Mouse (Mus musculus): ENCODE measurements around the gene Scn2b. TPM values are rescaled to one million over a fixed set of nuclear protein-coding genes. Genes with fewer than 3 reads are reported as not detected.
A peak's percentile ranks its signal among the peaks of the same experiment; 100 is the strongest.

Gene Scn2b
- polyA plus RNA-seq (2016; fragmentation: Nextera tagmentation; extraction: Ambion mirVana): 4.2 and 5.6 TPM in 2 replicates

GRCm38 (mm10) chr9:45117741-45118431 is at the start of gene Scn2b:
TSS of gene Scn2b (plus strand) at chr9:45117782.
- peak; percentile 31 for DNase-seq (ENCODE audit: low spot score)
- under 1% methylated on average over 13 of the region's 13 CpGs for WGBS
- no peaks in the 10 kb centered on the region for H3K9me3 ChIP-seq (replicated peaks)
- peak within 1 kb of the TSS; percentile 86 for H3K27ac ChIP-seq (replicated peaks)
- peaks cover 32% of the 10 kb centered on the region for H3K4me1 ChIP-seq
- peaks cover 48% of the 10 kb centered on the region for H3K27me3 ChIP-seq (ENCODE audit: low read depth, poor library complexity, severe bottlenecking)
- no peaks in the 10 kb centered on the region for H3K36me3 ChIP-seq
- H3K4me3 ChIP-seq: peak within 1 kb of the TSS; percentile 60

- DNase-seq (ENCODE audit: low spot score): no peak
- Histone ChIP-seq H3K27me3 (ENCODE audit: low read depth, poor library complexity, severe bottlenecking) (no peaks in the 10 kb centered on the region), H3K36me3 (no peaks in the 10 kb centered on the region), H3K4me3 (no peak overlapping the region), H3K4me1 (no peaks in the 10 kb centered on the region), H3K27ac (replicated peaks) (no peak overlapping the region), H3K9me3 (replicated peaks) (no peaks in the 10 kb centered on the region)
- 69% methylated on average over 3 of the region's 3 CpGs for WGBS
These were observed 45.8 kb upstream of the Scn2b start for GRCm38 (mm10) chr9:45071800-45072199.

- Histone ChIP-seq H3K4me3 (no peak overlapping the region), H3K4me1 (no peaks in the 10 kb centered on the region), H3K27me3 (ENCODE audit: low read depth, poor library complexity, severe bottlenecking) (no peaks in the 10 kb centered on the region), H3K36me3 (no peaks in the 10 kb centered on the region), H3K9me3 (replicated peaks) (no peaks in the 10 kb centered on the region), H3K27ac (replicated peaks) (no peak overlapping the region)
- 74% methylated on average over 3 of the region's 3 CpGs for WGBS
- DNase-seq (ENCODE audit: low spot score): no peak
These were observed 39.7 kb upstream of the Scn2b start for GRCm38 (mm10) chr9:45077859-45078258.

- DNase-seq (ENCODE audit: low spot score): no peak
- Histone ChIP-seq H3K36me3 (no peaks in the 10 kb centered on the region), H3K4me3 (no peak within 1 kb of the TSS), H3K27ac (replicated peaks) (no peak within 1 kb of the TSS), H3K27me3 (ENCODE audit: low read depth, poor library complexity, severe bottlenecking) (no peaks in the 10 kb centered on the region), H3K4me1 (no peaks in the 10 kb centered on the region), H3K9me3 (replicated peaks) (no peaks in the 10 kb centered on the region)
- WGBS: 88% methylated on average over 5 of the region's 5 CpGs
These were observed 38.6 kb upstream of the Scn2b start, which contains the start of gene Jaml for GRCm38 (mm10) chr9:45079011-45079410. TSS of gene Jaml (plus strand) at chr9:45079183.

- 90% methylated on average over 3 of the region's 3 CpGs for WGBS
- no peaks in the 10 kb centered on the region for H3K9me3 ChIP-seq (replicated peaks)
- no peak overlapping the region for H3K27ac ChIP-seq (replicated peaks)
- no peaks in the 10 kb centered on the region for H3K27me3 ChIP-seq (ENCODE audit: low read depth, poor library complexity, severe bottlenecking)
- no peaks in the 10 kb centered on the region for H3K4me1 ChIP-seq
- DNase-seq (ENCODE audit: low spot score): no peak
- no peak overlapping the region for H3K4me3 ChIP-seq
- no peaks in the 10 kb centered on the region for H3K36me3 ChIP-seq
These were observed 34.5 kb upstream of the Scn2b start for GRCm38 (mm10) chr9:45083132-45083531.

GRCm38 (mm10) chr9:45084556-45084955 is 33.0 kb upstream of the Scn2b start:
- no peak overlapping the region for H3K27ac ChIP-seq (replicated peaks)
- H3K9me3 ChIP-seq (replicated peaks): no peaks in the 10 kb centered on the region
- H3K4me3 ChIP-seq: no peak overlapping the region
- H3K4me1 ChIP-seq: no peaks in the 10 kb centered on the region
- 78% methylated on average over 5 of the region's 5 CpGs for WGBS
- no peak for DNase-seq (ENCODE audit: low spot score)
- no peaks in the 10 kb centered on the region for H3K27me3 ChIP-seq (ENCODE audit: low read depth, poor library complexity, severe bottlenecking)
- H3K36me3 ChIP-seq: no peaks in the 10 kb centered on the region

- no peak for DNase-seq (ENCODE audit: low spot score)
- Histone ChIP-seq H3K4me1 (no peaks in the 10 kb centered on the region), H3K27me3 (ENCODE audit: low read depth, poor library complexity, severe bottlenecking) (no peaks in the 10 kb centered on the region), H3K9me3 (replicated peaks) (no peaks in the 10 kb centered on the region), H3K4me3 (no peak overlapping the region), H3K36me3 (no peaks in the 10 kb centered on the region), H3K27ac (replicated peaks) (no peak overlapping the region)
- WGBS: 78% methylated on average over 12 of the region's 12 CpGs
These were observed 31.6 kb upstream of the Scn2b start for GRCm38 (mm10) chr9:45085741-45086690.

GRCm38 (mm10) chr9:45088040-45088439 is 29.5 kb upstream of the Scn2b start:
- Histone ChIP-seq H3K27ac (replicated peaks) (no peak overlapping the region), H3K9me3 (replicated peaks) (no peaks in the 10 kb centered on the region), H3K4me3 (no peak overlapping the region), H3K4me1 (no peaks in the 10 kb centered on the region), H3K27me3 (ENCODE audit: low read depth, poor library complexity, severe bottlenecking) (no peaks in the 10 kb centered on the region), H3K36me3 (no peaks in the 10 kb centered on the region)
- no peak for DNase-seq (ENCODE audit: low spot score)

- no peaks in the 10 kb centered on the region for H3K36me3 ChIP-seq
- no peaks in the 10 kb centered on the region for H3K9me3 ChIP-seq (replicated peaks)
- no peaks in the 10 kb centered on the region for H3K4me1 ChIP-seq
- no peak for DNase-seq (ENCODE audit: low spot score)
- H3K27me3 ChIP-seq (ENCODE audit: low read depth, poor library complexity, severe bottlenecking): no peaks in the 10 kb centered on the region
- H3K27ac ChIP-seq (replicated peaks): no peak overlapping the region
- WGBS: 63% methylated on average over 3 of the region's 3 CpGs
- no peak overlapping the region for H3K4me3 ChIP-seq
These were observed 26.8 kb upstream of the Scn2b start for GRCm38 (mm10) chr9:45090811-45091210.

- no peaks in the 10 kb centered on the region for H3K36me3 ChIP-seq
- H3K4me3 ChIP-seq: no peak overlapping the region
- no peaks in the 10 kb centered on the region for H3K9me3 ChIP-seq (replicated peaks)
- H3K27ac ChIP-seq (replicated peaks): no peak overlapping the region; the same call in 1 of the 2 replicates
- peaks cover 6% of the 10 kb centered on the region; the same call in 1 of the 2 replicates for H3K27me3 ChIP-seq (ENCODE audit: low read depth, poor library complexity, severe bottlenecking)
- no peaks in the 10 kb centered on the region for H3K4me1 ChIP-seq
- no peak for DNase-seq (ENCODE audit: low spot score)
- 75% methylated on average over 4 of the region's 4 CpGs for WGBS
These were observed 24.9 kb upstream of the Scn2b start for GRCm38 (mm10) chr9:45092641-45093040.

- Histone ChIP-seq H3K27me3 (ENCODE audit: low read depth, poor library complexity, severe bottlenecking) (peaks cover 6% of the 10 kb centered on the region; the same call in 1 of the 2 replicates), H3K36me3 (no peaks in the 10 kb centered on the region), H3K4me3 (no peak overlapping the region), H3K27ac (replicated peaks) (no peak overlapping the region), H3K9me3 (replicated peaks) (no peaks in the 10 kb centered on the region), H3K4me1 (no peaks in the 10 kb centered on the region)
- DNase-seq (ENCODE audit: low spot score): no peak
- WGBS: 85% methylated on average over 6 of the region's 6 CpGs
These were observed 22.2 kb upstream of the Scn2b start for GRCm38 (mm10) chr9:45095149-45095937.

- Histone ChIP-seq H3K36me3 (no peaks in the 10 kb centered on the region), H3K9me3 (replicated peaks) (no peaks in the 10 kb centered on the region), H3K27ac (replicated peaks) (no peak overlapping the region), H3K4me3 (no peak overlapping the region), H3K27me3 (ENCODE audit: low read depth, poor library complexity, severe bottlenecking) (peaks cover 6% of the 10 kb centered on the region; the same call in 1 of the 2 replicates), H3K4me1 (peaks cover under 1% of the 10 kb centered on the region; the same call in 1 of the 2 replicates)
- DNase-seq (ENCODE audit: low spot score): no peak
- 87% methylated on average over 5 of the region's 5 CpGs for WGBS
These were observed 19.7 kb upstream of the Scn2b start for GRCm38 (mm10) chr9:45097877-45098276.

Data from midbrain, embryonic 10.5 days (tissue).